Mouse (Mus musculus) hindbrain, embryonic 14.5 days (tissue): ENCODE measurements at regions not wholly inside any gene's neighbourhood (a gene's known extent, or its start where the extent isn't known, plus 50 kb on each side); places are given as distances from the start of the nearest gene placed in this dataset.

Experiments
- ATAC-seq: fragments of 200-750 bp; cut with Nextera tagmentation; 2 replicates; pipeline ENCODE4 v1.8.0; 2017; ENCODE audit warnings: moderate number of reproducible peaks, mild to moderate bottlenecking, moderate TSS enrichment, moderate library complexity; ENCODE audit not compliant: low FRiP score
- DNase-seq: peaks from one replicate; pipeline ENCODE4 v3.0.0-alpha.2; 2015; ENCODE audit warnings: low spot score
- H3K27ac ChIP-seq: fragments of 300-500 bp; sonication (generic); 2 replicates; pipeline ENCODE4 v1.5.1; 2014; ENCODE audit warnings: mild to moderate bottlenecking, moderate library complexity
- H3K27me3 ChIP-seq: fragments of 300-500 bp; sonication (generic); 2 replicates; pipeline ENCODE4 v1.6.1; 2014; ENCODE audit warnings: mild to moderate bottlenecking, low read length, mixed read lengths; ENCODE audit not compliant: control insufficient read depth, insufficient read depth
- H3K36me3 ChIP-seq: fragments of 300-500 bp; sonication (generic); replicated peaks from 2 replicates; pipeline ENCODE4 v1.6.1; 2014; ENCODE audit not compliant: control insufficient read depth, insufficient read depth
- H3K4me1 ChIP-seq: fragments of 300-500 bp; sonication (generic); replicated peaks from 2 replicates; pipeline ENCODE4 v1.6.1; 2014; ENCODE audit warnings: antibody characterized with exemption, low read length, mixed read lengths; ENCODE audit not compliant: control insufficient read depth, insufficient read depth
- H3K4me2 ChIP-seq: fragments of 300-500 bp; sonication (generic); replicated peaks from 2 replicates; pipeline ENCODE4 v1.6.1; 2014; ENCODE audit warnings: mild to moderate bottlenecking, moderate library complexity
- H3K4me3 ChIP-seq: fragments of 300-500 bp; sonication (generic); replicated peaks from 2 replicates; pipeline ENCODE4 v1.5.1; 2014; ENCODE audit warnings: mild to moderate bottlenecking, low read length
- H3K9ac ChIP-seq: fragments of 300-500 bp; sonication (generic); 2 replicates; pipeline ENCODE4 v1.6.1; 2014
- H3K9me3 ChIP-seq: fragments of 300-500 bp; sonication (generic); 2 replicates; pipeline ENCODE4 v1.6.1; 2016; ENCODE audit warnings: low read length; ENCODE audit not compliant: control insufficient read depth
- WGBS: fragments of 180-500 bp; shearing (Covaris S2); extraction: QIAGEN DNeasy Blood & Tissue Kit; methylation state at CpG from one replicate; pipeline ENCODE4 v1.1.7; 2014; 5-methylcytosine and 5-hydroxymethylcytosine counted together

DNA sequence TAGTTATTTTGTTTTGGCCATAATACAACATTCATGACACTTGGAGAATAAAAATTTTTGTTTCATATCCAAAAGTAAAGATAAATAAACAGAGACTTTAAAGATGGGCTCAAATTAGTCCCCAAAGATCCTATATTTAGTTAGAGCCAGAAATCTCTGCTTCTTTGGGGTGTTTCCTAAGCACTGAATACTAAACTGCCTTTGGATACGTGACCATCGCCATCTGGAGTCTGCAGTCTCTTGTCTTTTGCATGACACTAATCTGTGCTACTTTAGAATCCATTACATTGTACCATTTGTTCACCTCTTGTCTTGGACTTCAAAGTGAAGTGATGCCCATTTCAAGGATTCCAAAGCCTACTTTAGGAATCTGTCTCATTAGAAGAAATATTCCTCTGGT lies 92.5 kb upstream of the Ift57 start:
- no peaks in the 10 kb centered on the region for H3K9me3 ChIP-seq
- ATAC-seq = no peak

DNA sequence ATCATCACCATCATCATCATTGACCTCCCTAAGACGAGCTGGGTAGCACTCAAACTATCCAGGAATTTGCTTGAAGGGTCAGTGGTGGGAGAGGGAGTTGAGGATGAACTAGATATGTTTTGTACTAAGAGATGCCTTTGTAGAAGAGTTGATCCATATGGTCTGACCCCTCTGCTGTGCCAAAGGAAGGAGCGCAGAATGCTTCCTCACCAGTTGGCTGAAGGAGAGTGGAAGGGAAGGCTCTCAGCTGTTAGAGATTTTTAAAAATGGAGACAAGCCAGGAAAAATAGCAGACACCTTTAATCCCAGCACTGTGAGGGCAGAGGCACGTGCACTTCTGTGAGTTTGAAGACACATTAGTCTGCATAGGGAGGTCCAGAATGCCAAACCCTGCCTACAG lies 84.2 kb upstream of the Ift57 start:
- Histone ChIP-seq H3K27ac (no peak overlapping the region), H3K27me3 (no peaks in the 10 kb centered on the region), H3K9me3 (0 out of 2 replicates have a peak, but pooled peaks cover 3% of the 10 kb centered on the region), H3K4me3 (no peak overlapping the region), H3K36me3 (no peaks in the 10 kb centered on the region), H3K4me2 (no peak overlapping the region), H3K4me1 (no peaks in the 10 kb centered on the region), H3K9ac (no peak overlapping the region)
- WGBS = 85% methylated on average over 3 of the region's 3 CpGs
- DNase-seq = no peak
- ATAC-seq = no peak

More for the DNA sequence above, 92.5 kb upstream of the Ift57 start:
- no peak overlapping the region for H3K4me3 ChIP-seq
- no peaks in the 10 kb centered on the region for H3K36me3 ChIP-seq
- H3K4me1 ChIP-seq = no peaks in the 10 kb centered on the region
- H3K27ac ChIP-seq = no peak overlapping the region
- H3K27me3 ChIP-seq = no peaks in the 10 kb centered on the region
- no peak overlapping the region for H3K9ac ChIP-seq
- no peak for DNase-seq
- WGBS = 82% methylated on average over 2 of the region's 2 CpGs
- H3K4me2 ChIP-seq = no peak overlapping the region

DNA sequence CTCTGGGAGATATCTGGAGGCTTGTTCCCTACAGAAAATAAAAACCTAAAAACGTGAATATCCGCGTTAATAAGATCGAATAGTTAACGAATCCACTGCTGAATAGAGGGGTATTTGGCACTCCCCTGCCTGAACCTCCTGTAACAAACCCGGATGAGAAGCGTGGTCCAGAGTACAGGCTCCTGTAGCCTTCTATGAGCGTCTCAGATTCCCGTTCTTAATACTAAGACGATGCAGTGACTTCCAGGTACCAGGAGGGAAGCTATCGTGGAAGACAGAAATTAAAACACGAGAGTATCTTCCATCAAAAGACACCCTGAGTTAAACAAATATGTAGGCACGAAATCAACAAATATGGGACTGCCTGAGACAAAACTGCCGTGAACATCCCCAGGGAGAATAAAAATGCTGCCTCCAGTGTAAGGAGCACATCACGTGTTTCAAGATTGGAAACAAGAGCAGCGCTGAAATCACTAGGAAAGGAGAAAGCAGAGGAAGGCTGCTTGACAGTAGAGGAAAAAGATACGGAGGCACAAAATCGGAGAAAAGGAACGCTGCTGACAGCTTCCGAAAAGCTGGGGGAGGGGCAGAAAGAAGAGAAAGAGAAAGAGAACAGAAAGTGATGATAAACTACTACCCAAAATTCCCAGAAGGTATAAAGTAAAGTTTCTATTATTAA lies 83.6 kb upstream of the Ift57 start:
- no peak overlapping the region for H3K27ac ChIP-seq
- DNase-seq = peak; percentile 38
- 0 out of 2 replicates have a peak, but pooled peaks cover 3% of the 10 kb centered on the region for H3K9me3 ChIP-seq

DNA sequence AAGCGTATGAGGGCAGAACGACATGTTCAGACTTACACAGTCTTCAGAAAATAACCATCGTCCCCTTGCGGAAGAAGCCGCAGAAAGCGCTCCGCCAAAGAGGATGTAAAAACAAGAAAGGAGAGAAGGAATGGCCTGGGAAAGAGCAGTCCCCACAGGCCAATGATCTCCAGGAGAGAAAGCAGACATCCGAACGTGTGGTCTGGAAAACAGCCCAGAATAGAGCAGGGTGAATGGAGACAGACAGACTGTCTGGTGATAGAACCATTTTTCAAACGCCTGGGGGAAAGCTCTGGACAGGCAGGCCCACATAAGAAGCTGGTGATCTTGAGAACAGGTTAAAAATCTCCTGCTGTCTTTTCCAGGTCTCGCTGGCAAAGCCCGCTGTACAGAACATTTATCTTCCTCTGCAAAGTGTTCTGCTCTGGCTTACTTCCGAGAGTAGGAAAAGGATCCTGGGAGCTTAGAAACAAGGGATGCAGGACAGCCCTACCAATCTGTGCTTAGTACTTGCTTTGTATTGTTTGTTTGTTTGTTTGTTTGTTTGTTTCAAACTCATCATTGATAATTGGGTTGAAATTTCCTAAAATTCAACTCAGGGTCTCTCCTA lies 82.7 kb upstream of the Ift57 start:
- ATAC-seq (peak; percentile 69), DNase-seq (peak; percentile 53)
- 66% methylated on average over 13 of the region's 13 CpGs for WGBS
- Histone ChIP-seq H3K27me3 (no peaks in the 10 kb centered on the region), H3K27ac (no peak overlapping the region), H3K4me3 (no peak overlapping the region), H3K4me1 (no peaks in the 10 kb centered on the region), H3K9me3 (0 out of 2 replicates have a peak, but pooled peaks cover 3% of the 10 kb centered on the region), H3K4me2 (peak overlapping the region; percentile 30), H3K36me3 (no peaks in the 10 kb centered on the region), H3K9ac (no peak overlapping the region)

More for the DNA sequence above, 83.6 kb upstream of the Ift57 start:
- Histone ChIP-seq H3K4me2 (peak overlapping the region; percentile 30), H3K36me3 (no peaks in the 10 kb centered on the region), H3K4me1 (no peaks in the 10 kb centered on the region), H3K9ac (no peak overlapping the region), H3K4me3 (no peak overlapping the region), H3K27me3 (no peaks in the 10 kb centered on the region)
- no peak for ATAC-seq
- WGBS = 79% methylated on average over 20 of the region's 20 CpGs

DNA sequence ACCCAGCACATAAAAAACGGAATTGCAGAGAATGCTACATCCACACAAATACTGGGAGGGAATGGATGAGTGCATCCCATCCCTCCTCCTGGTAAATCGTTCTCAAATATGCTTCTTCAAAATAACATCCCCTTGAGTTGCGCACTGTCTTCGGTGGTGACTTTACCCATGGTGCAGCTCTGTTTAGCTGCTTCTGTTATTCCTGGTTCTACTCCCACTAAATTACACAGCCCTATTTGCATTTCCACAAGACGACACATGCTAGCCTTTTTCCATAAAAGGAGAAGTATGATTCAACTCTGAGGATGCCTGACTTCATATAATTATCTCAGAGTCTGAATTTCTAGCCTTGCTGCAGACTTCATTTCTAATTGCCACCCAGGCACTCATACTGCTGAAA lies 65.5 kb upstream of the Ift57 start:
- Histone ChIP-seq H3K4me1 (no peaks in the 10 kb centered on the region), H3K36me3 (no peaks in the 10 kb centered on the region), H3K27me3 (no peaks in the 10 kb centered on the region), H3K9ac (no peak overlapping the region), H3K27ac (no peak overlapping the region), H3K4me2 (no peak overlapping the region), H3K4me3 (no peak overlapping the region), H3K9me3 (no peaks in the 10 kb centered on the region)
- 82% methylated on average over 5 of the region's 5 CpGs for WGBS
- ATAC-seq = no peak
- DNase-seq = no peak

DNA sequence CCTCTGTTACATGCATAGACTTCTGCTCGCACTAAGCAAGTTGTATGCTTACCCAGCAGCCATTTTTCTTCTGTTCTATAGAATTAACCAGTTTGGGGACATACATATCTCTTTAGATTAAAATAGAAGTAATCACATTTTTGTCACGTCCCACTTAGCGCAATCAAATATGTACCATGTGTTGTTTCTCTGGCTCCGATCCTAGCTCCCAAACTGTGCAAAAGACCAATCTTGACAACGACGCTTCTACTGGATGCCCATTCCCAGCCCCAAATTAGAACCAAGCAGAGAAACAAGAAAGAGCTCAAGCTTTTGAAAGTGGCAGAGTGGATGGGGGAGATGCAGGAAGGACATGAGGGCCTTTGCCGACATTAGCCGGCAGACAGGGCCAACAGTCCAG lies 63.5 kb upstream of the Ift57 start:
- Histone ChIP-seq H3K9ac (no peak overlapping the region), H3K4me2 (no peak overlapping the region), H3K4me3 (no peak overlapping the region), H3K4me1 (no peaks in the 10 kb centered on the region), H3K9me3 (no peaks in the 10 kb centered on the region), H3K36me3 (no peaks in the 10 kb centered on the region), H3K27ac (no peak overlapping the region), H3K27me3 (no peaks in the 10 kb centered on the region)
- ATAC-seq = no peak
- no peak for DNase-seq
- 93% methylated on average over 8 of the region's 8 CpGs for WGBS

DNA sequence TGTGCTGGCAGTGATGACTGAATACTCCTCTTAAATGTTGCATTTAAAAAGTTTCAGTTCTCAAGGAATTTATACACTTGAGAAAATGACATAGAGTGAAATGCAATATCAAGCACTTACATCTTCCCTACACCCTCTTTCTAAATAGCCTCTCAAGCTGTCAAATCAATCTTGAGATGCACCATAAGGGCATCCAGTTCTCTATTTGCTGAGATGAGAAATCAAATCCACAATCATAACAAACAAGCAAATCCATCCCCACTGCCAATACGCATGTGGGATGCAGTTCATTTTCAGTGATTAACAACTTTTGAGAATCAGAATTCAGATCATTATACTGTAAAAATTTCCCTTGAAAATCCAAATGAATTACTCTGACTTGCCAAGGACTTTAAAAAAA lies 62.6 kb upstream of the Ift57 start:
- WGBS = 82% methylated on average over 1 of the region's 1 CpGs
- Histone ChIP-seq H3K4me3 (no peak overlapping the region), H3K9me3 (no peaks in the 10 kb centered on the region), H3K4me2 (no peak overlapping the region), H3K27me3 (no peaks in the 10 kb centered on the region), H3K9ac (no peak overlapping the region), H3K27ac (no peak overlapping the region), H3K4me1 (no peaks in the 10 kb centered on the region), H3K36me3 (no peaks in the 10 kb centered on the region)
- DNase-seq = no peak
- ATAC-seq = no peak

DNA sequence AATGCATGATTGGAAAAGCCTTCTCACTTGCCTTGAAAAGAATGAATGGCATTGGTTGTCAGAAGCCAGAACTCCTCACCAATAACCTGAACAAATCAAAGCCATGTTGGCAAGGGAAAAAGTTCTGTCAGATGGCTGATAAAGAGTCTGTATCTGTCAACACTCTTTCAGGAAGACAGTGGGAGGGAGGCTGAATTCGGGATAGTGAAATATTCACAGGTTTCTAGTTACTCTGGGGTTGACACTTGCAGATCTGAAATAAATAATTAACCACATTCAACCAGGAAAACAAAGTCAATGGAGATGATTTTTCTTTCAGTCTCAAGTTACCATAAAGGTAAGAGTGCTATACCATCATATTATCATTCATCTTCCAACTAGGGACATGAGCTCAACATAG lies 56.3 kb upstream of the Ift57 start:
- H3K9ac ChIP-seq = no peak overlapping the region
- no peaks in the 10 kb centered on the region for H3K9me3 ChIP-seq
- no peaks in the 10 kb centered on the region for H3K4me1 ChIP-seq
- H3K27ac ChIP-seq = no peak overlapping the region
- no peak for ATAC-seq
- no peaks in the 10 kb centered on the region for H3K27me3 ChIP-seq
- 71% methylated on average over 1 of the region's 1 CpGs for WGBS
- H3K36me3 ChIP-seq = no peaks in the 10 kb centered on the region
- H3K4me3 ChIP-seq = no peak overlapping the region
- H3K4me2 ChIP-seq = no peak overlapping the region
- DNase-seq = no peak

DNA sequence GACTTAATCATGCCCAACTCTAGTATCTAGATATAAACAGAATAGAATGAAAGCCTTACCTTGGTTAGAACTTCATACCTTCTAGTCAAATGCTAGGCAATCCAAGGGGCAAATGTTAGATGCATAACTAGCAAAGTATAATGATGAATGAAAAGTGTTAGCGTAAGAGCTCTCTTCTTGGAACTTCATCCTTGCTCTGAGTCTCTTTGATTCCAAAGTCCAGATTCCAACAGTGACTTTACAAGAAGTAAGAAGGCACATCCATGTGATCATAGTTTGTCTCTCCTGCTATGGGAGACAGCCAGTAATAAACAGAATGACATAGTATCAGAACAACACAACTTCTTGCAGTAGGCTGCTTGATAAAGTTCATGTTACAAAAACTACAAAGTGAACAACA lies 54.6 kb upstream of the Ift57 start:
- Histone ChIP-seq H3K27me3 (no peaks in the 10 kb centered on the region), H3K36me3 (no peaks in the 10 kb centered on the region), H3K4me2 (no peak overlapping the region), H3K9me3 (no peaks in the 10 kb centered on the region), H3K4me1 (no peaks in the 10 kb centered on the region), H3K9ac (no peak overlapping the region), H3K27ac (no peak overlapping the region), H3K4me3 (no peak overlapping the region)
- WGBS = 91% methylated on average over 1 of the region's 1 CpGs
- DNase-seq = no peak
- no peak for ATAC-seq
